In the genomic region with DNA sequence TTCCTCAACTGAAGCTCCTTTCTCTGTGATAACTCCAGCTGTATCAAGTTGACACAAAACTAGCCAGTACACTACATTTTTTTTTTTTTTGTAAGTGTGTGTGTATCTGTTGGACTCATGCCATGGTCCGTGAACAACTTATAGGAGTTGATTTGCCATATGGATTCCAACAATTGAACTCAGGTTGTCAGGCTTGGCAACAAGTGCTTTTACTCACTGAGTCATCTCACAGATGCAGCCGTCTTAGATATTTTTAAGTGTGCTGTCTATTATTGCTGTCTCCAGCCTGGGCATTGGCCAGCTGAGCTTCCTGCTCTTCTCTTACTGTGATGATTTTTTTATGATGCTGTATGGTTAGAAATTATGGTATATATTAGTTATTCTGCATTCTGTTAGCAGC, we compare ENCODE assay signal across 14 mouse cellular contexts.
"Had no signal": no experiment of that assay in that cellular context is flagged by ENCODE, and none has a peak within 500 bp of the region (broad histone marks: within the 10 kb centered on the region; RNA-seq: fewer than 3 reads in every experiment).

No protein-coding gene starts in this region.

- ATAC-seq: midbrain, embryonic 15.5 days had no signal

- DNase-seq: lung, adult 18-20 months; lung, embryonic 14.5 days; lung, postnatal 10 days; right cerebral cortex, postnatal 14 days; right cerebral cortex, postnatal 4 days; spleen, adult 18-20 months; thymus, adult 18-20 months; thymus, postnatal 14 days; thymus, postnatal 36 days had no signal

- H3K4me2 ChIP-seq: lung, embryonic 14.5 days; midbrain, embryonic 12.5 days; midbrain, embryonic 15.5 days; neural tube, embryonic 12.5 days had no signal

- H3K9ac ChIP-seq: lung, embryonic 14.5 days; midbrain, embryonic 12.5 days; midbrain, embryonic 15.5 days; neural tube, embryonic 12.5 days had no signal

- H3K9me3 ChIP-seq: megakaryocyte, embryonic 14.5 days; midbrain, embryonic 12.5 days; midbrain, embryonic 15.5 days; neural tube, embryonic 12.5 days had no signal

- H3K27me3 ChIP-seq: megakaryocyte, embryonic 14.5 days; midbrain, embryonic 12.5 days; midbrain, embryonic 15.5 days; neural tube, embryonic 12.5 days had no signal

- H3K4me1 ChIP-seq: midbrain, embryonic 12.5 days; neural tube, embryonic 12.5 days had no signal

- H3K4me3 ChIP-seq: megakaryocyte, embryonic 14.5 days; midbrain, embryonic 12.5 days; midbrain, embryonic 15.5 days; neural tube, embryonic 12.5 days had no signal

- H3K27ac ChIP-seq: macrophage; midbrain, embryonic 12.5 days; midbrain, embryonic 15.5 days; neural tube, embryonic 12.5 days had no signal

- H3K36me3 ChIP-seq: midbrain, embryonic 15.5 days had no signal
